Mouse (Mus musculus): ENCODE measurements at regions not wholly inside any gene's neighbourhood (a gene's known extent, or its start where the extent isn't known, plus 50 kb on each side); places are given as distances from the start of the nearest gene placed in this dataset.

DNA sequence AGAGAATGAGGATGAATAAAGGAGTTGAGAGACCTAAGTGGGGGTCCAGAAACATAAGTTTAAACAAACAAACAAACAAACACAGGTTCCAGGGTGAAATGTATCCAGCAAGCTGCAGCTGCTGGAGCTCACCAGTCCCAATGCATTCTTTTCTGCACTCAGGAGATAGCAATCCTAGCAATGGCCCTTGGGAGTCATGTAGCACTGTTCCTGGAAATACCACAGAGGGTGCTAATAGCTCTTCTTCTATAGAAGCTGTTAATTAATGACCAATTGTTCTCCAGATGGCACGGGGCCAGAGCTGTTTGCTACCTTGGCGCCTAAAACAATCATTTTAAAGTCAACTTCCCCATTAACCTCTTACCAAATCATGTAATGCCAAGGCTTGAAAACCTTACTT lies 622.8 kb upstream of the Nrsn1 start:
- DNase-seq (ENCODE audit: low spot score in 2 of 2): no peak

DNA sequence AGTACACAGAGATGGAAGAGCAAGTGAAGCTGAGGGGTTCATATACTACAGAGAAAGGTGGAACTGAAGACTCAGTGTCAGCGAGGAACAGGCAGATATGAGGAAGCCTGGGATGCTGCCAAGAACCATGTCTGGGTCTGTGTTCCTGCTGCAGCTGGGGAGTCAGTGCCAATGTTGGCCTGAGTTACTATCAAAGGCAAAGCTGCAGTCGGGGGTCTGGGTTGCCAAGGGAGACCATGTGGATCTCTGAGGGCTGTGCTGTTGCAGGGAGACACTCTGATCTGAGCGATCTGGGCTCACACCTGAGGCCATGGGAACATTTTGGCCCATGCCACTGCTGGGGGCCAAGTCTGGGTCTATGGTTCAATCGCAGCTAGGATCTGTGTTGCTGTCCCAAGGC lies 612.5 kb upstream of the Nrsn1 start:
- no peak for DNase-seq (ENCODE audit: low spot score in 2 of 2)

DNA sequence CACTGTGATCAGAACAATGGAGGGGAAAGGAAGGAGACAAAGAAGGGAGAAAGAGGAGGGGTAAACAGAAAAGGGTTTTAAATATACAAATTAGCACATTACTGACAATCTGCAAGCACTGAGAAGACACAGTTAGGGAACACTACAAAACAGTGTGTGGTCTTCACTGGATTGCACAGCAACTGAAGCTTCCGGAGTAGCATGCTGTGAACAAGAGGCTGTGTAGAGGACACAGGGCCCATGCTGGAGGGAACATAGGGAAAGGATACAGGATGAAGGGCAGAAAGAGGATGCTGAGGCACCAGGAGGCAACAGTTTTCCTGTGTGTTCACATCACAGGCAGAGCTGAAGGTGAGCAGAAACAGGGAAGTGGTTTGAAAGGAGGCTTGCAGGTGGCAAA lies 598.6 kb upstream of the Nrsn1 start:
- no peak for DNase-seq (ENCODE audit: low spot score in 2 of 2)

DNA sequence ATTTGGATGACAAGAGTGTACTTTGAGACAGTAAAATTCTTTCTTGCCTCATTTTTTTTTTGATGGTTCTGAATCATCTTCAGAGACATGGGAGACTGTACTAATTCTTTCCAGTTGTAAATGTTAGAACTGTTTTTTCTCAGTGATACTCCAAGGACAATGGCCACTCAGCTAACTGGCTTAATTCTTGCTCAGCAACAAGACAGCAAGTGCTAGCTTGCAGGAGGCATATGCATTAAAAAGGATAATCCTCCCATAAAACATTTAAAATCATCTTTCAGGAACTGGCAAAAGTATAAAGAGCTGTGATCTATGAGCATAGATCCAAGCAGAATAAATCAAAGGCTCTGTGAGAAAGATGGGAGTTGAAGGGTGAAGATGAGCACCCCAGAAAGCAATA lies 587.9 kb upstream of the Nrsn1 start:
- DNase-seq (ENCODE audit: low spot score in 2 of 2): no peak

DNA sequence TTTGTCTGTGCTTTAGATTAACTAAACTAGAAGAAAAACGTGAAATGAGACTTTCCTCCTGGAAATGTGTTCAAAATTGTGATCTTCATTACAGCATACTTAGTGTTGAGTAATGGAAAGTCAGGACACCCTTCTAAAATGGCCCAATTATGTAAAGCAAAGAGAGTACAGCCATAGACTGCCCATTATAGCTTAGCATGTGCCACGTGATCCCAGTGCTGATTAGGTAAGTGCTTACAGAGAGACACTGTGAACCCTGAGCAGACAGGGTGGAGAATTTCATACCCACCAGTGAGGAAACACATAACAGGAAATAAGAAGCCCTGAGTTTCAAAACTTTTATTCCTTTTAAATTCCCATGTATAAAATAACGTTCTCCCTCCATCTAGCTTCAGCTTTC lies 587.3 kb upstream of the Nrsn1 start:
- no peak for DNase-seq (ENCODE audit: low spot score in 2 of 2)

DNA sequence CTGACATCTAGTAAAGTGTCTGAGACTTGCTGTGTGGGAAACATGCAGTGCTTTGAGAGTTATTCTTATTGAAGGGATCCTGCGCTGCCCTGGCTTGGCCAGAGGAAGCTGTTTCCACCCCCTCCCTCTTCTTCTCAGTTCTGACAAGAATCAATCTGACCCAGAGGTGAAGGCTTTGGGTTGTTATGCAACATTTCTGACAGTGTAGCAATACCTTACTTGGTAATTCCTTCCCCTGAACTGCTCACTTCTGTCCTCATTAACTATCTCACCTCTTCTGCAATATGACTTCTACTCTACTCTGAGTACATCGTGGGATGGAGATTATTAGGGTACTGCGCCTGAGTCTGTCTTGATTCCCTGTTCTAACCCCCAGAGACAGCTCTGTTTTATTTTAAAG lies 586.8 kb upstream of the Nrsn1 start:
- no peak for DNase-seq (ENCODE audit: low spot score in 2 of 2)

DNA sequence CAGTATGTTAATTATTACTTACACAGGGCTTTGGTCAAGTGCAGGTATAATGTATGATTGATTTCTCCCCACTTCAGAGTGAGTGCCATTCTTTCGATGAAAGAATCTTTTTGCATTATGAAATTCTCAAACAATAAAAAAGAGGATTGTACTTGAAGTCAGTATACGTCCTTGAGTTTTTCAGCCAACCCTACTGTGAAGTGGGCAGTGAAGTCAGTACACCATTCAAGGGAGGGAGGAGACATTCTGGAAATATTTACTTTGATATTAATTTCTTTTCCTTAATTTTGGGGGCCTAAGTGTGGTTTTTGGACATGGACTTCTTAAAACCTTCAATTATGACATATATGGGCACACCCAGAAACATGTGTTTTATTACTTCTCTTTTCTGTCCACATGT lies 586.2 kb upstream of the Nrsn1 start:
- DNase-seq (ENCODE audit: low spot score in 2 of 2): no peak

DNA sequence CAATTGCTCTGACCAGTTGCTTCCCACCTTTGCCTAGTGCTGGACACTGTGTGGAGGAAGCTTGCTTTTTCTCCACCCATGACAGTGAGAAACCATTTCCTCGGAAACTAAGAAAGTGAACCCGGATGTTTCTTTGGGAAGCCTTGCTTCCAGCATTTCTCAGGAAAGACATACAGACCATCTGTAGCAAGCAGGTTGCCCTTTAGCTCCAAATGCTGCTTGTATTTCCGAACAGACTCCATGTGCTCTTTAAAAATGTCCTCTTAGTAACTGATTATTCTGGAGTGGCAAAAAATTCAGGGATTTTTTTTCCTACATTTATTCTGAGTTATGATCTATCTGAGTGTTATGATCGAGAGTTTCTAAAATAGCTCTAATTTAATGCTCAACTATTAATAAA lies 577.9 kb upstream of the Nrsn1 start:
- no peak for DNase-seq (ENCODE audit: low spot score in 2 of 2)

DNA sequence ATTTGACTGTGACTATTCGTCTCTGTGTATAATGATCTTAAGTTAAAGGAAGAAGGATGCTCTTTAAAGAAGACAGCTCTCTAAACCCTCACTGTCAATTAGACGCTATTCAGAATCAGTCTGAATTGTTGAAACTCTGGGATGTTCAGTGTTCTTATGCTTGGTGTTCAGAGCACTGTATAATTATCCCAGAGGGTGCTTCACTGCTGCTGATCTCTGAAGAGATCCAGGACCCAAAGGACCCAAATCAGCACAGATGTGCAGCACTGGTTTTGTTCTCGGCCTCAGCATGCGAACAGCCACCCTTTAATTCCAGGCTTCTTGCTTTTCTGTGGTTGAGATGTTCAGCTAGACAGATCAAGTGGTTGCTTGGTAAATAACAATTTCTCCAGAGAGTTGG lies 567.9 kb upstream of the Nrsn1 start:
- no peak for DNase-seq (ENCODE audit: low spot score in 2 of 2)

DNA sequence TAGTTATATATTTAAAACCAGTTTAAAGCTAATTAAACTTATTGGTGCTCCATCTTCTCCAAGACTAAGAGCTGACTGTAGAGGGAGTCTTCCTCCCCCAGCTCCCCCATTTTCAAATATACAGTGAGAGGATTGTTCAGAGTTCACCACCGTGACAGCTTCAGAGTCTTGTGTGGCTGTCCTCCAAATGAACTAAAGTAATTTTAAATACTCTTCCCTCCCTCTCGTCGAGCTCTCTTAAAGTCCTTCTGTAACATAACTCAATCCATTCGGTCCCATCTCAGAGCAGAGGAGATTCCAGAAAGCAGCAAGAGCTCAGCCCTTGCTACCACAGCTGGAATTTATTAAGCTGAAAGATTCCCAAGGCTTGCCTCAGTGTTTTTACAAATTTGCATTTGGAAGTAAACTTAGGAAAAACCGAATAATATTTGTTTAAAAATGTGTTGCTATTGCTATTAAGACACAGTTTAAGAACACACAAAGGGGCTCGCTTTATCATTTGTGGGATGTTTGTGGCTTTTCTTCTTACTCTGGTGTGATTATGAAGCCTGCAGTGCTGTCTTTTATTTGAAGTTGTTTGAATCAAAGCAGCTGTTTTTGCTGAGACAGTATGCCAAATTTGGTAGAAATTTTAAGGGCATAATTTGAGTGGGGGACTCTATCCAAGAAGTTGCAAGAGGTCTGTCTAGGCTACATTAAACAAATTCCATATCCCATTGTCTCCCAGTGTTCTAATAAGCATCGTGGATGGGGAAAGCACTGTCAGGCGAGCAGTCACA lies 559.0 kb upstream of the Nrsn1 start:
- no peak for DNase-seq (ENCODE audit: low spot score in 2 of 2)

DNA sequence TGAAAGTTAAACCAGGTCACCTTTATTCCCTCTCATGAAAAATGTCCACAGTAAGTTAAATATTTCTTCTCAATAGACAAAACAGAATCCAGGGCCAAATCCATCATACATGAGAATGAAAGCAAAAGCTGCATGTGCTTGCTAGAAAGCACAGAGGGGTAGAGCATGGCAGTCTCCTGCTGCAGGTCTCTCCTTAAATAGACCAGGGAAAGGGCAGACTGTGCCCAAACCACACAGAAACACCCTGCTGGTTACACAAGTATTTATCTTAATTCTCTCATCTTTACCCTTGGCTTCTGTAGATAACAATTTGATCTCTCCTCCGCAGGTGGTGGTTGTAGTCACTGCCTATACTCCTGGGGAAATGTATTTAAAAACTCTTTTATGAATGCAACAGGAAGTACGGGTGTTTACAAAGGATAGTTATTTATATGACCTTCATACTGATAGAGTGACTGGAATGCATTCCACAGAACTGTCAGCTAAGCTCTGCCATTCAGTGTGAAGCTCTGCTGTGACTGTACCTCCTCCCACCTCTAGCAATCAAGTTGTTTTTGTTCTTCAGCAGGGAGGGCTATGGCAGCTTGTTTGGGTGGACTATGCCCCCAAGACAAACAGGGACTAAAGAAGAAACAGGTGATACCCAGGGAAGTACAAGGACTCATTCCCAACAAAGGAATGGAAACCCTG lies 538.4 kb upstream of the Nrsn1 start:
- DNase-seq (ENCODE audit: low spot score in 2 of 2): no peak

DNA sequence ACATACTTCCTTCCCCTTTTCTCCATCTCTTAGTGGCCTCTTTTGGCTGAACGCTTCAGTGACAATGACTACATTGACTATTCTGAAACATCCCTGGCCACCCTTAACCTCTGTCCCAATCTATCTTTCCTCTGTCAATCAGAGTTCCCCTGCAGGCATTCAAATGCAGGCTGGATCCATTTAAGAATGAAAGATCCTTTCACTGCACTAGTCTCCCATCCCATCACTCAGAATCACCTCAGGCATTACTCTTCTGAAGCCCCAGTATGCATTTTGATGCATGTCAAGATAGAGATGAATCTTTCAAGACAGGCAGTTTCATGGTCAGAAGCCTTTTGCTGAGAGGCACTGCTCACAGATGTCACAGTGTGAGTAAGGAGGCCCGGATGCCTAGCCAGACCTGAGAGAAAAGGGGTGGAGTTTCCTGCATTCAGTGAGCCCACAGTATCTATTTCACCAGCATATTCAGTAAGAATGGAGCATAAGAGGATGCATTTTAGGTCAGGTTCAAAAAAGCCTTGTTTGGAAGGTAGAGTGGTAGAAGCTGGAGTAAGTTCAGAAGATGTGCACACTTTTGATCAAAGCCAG lies 523.0 kb upstream of the Nrsn1 start:
- DNase-seq (ENCODE audit: low spot score in 2 of 2): no peak

DNA sequence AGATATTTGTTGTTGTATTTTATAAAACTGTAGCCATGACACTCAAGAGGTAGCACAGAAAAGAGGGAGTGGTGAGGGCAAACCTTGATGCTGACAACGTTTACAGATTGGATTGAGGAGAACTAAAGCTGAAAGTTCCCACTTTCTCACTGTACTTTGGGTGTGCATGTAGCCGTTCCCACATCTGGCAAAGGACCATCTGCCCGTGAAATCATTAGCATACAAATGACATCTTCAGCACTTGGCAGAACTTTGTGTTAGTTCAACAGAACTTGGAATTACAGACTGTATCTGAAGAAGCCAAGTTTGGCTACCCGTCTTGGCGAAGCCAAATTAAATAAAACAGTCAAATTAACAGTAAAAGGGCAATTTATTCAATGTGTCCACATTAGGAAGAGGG lies 510.9 kb upstream of the Nrsn1 start:
- DNase-seq (ENCODE audit: low spot score in 2 of 2): peak in 1 of 2 experiments; percentile 8

DNA sequence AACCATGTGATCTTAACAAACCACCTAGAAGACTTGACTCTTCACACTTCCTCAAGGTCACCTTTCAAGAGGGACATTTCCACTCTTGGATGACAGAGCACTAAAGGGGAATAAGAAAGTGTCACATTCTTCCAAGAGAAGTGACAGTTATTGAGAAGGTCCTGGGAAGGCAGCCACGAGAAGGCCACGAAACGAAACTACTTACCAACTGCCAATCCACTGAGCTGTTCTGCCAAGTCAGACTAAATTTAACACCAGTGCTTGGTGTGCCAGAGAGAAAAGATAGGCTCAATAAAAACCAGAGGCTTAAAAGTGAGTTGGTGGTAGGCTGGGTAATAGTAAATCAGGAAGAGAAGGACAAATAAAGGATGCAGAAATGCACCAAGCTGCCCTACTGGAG lies 507.4 kb upstream of the Nrsn1 start:
- no peak for DNase-seq (ENCODE audit: low spot score in 2 of 2)

DNA sequence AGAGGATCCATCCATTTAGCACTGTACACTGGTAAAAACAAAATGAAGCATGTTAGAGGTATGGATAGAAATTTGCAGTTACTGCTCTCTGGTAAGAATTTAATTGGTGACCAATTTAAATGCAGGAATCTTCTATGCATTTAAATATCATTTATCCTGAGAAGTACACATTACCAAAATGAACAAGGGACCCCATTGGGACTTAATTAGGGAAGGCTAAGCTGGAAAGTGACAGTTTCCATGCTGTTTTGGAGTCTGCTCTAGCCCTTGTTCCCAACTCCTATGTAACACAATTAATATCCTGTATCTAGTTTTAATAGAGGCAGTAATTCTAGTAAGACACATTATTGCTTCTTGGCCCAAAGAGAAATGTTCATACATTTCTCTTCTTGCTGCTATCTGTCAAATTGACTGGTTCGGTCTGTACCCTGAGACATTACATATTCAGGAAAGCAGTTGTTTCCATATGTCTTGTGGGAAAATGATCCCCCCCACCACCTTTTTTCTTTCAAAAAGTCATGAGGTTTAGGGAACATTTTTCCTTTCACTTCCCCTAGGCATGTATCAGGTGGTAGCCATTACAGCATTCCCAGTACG lies 504.4 kb upstream of the Nrsn1 start:
- DNase-seq (ENCODE audit: low spot score in 2 of 2): no peak

DNA sequence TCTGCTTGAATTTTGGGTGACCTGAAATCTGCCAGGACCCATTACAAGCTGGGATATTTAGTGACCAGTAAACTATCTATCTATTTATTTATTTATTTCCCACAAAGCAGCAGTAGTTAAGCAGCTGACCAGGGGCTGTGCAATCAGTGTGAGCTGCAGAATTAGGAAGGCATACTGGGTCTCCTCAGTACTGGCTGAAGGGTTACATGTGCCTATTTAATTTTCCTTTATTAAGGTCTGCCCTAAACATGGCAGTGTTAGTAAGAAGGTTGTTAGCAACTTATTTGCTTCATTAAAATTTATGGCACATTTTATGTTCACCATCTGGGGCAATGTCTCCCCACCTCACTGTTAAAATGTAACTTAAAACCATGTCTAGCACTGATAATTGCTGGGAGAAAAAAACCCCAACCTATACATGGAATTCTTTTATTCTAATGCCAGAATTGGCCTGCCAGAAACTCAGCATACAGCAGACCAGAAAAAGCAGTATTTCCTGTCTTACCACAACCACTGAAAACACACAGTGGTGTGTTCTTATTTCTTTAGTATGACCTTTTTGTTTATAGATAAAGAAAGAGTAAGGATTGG lies 484.3 kb upstream of the Nrsn1 start:
- DNase-seq (ENCODE audit: low spot score in 2 of 2): no peak

DNA sequence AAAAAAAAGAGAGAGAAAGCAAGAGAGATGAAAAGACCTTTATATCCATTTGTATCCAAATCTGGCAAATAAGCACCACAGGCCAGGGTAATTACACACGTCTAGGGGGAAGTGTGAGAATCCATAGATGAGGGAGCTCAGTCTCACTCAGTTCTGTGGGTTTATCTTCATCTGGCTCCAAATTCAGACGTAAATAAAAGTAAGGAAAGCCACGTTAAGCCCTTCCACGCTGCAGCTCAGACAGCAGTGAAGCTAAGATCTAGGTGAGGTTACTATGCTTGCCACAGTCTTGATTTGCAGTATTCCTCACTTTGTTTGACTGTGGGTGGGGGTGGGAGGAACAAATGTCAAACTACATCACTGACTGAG lies 481.1 kb upstream of the Nrsn1 start:
- no peak for DNase-seq (ENCODE audit: low spot score in 2 of 2)

DNA sequence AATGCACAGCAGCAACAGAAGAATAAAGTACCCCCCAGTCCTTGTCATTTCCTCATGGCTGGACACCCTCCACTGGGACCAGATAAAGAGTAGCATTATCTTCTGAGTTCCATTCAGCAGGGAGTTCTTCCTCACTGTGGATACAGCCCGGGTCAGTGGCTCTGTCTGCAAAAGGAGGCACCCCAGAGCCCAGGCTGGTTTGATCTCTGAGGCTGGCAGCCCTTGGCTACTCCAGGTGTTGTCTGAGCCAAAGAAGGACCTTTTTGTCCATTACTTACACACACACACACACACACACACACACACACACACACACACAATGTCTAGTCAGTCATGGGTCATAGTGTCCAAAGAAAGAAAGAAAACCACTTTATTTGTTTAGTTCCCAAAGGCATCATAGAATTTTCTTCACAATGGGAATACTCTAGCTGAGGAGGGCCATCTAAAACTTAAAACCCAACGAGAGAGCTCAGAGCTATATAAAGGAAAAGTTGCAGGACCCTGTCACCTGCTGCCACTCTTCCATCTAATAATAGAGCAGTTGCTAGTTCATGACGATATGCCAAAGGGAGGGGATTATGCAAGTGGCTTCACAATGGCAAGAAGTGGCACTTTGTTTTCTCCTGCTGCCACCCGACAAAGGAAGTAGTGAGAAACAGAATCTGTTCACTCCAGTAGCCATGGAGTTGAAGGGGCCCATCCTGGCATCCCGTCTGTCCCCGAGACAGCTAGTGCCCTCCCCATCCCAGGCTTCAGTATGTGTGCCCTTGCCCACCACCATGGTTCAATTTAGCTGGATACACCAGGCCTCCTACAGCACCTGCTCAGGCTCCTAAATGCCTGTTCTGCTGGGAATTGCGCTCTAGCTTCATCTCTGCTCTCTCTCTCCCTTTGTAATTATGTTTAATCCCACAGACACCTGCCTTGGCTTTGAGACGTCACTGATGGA lies 480.4 kb upstream of the Nrsn1 start:
- DNase-seq (ENCODE audit: low spot score in 2 of 2): no peak

DNA sequence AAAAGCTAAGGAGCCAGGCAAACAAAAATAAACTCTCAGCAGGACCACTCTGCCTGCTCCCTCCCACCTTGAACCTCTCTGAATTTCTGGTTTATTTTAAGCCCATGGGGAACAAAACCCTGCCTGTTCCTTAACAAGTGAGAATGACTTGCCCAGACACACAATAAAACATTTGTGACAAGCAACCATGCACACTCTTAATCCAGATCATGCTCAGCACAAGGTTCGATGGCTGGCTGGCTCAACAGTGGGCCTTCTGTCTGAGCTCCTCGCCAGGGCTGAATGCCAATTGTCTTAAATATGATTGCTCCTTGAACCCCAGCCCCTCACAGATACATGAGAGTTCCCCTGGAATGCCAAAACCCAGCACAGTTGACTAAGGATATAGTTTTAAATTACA lies 468.3 kb upstream of the Nrsn1 start:
- no peak for DNase-seq (ENCODE audit: low spot score in 2 of 2)

DNA sequence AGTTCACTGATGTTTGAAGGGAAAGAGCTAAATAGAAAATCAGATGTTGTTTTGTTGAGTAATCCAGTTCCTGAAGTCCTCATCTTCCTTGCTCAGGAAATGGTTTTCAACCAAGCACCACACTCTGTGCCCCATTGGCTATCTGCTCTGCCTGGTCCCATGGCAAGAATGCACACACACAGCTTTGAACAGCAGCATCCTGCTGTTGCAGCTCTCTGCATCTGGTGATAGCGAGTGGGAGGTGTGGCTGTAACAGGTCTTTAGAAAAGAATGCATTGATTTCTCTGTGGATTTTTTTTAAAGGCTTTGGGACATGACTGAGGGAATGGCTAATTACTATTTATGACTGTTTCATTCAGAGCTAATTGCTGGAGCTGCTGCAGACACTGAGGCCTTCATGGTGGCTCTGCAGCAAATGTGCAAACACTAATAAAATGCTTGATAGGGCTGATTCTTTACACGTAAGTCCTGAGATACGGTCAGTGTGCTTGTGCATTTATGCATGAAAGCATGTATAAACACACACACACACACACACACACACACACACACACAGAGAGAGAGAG lies 459.1 kb upstream of the Nrsn1 start:
- no peak for DNase-seq (ENCODE audit: low spot score in 2 of 2)

DNA sequence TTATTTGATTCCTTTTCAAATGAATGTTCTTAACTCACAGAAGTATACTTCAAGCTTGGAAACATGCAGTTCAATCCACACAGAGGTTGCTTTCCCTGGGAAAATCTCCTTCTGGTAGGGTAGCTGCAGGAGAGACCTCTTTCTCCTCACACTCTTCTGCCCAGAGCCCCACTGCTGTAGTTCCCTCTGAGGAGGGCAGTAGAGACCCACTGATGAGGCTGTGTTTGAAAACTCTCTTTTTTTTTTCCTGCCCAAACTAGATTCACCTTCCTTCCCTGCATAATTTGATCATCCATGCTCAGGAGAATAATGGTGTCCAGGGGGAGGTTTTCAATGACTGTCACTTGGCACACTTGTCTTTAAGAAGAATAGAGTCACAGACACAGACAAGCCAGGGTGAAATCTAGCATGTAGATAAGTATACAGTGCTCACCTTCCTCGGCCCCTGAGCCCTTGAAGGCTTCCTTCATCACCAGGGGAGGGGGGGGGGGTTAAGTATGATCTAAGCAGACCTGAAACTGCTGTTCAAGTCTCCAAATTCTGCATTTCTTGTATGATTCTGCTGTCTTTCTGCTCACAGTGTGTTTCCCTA lies 457.3 kb upstream of the Nrsn1 start:
- DNase-seq (ENCODE audit: low spot score in 2 of 2): peak; percentile 2 to 9

All from urinary bladder, postnatal 36 days (tissue).